Mouse (Mus musculus) retina, postnatal 1 day (tissue): Measurements from ENCODE around the gene Tead2.
"Not testable (repeated sequence)": the region's sequence is repeated elsewhere in the genome, so short reads cannot be mapped to it uniquely, and the experiment has no call there.

Source experiments
- DNase-seq: peaks from one replicate; pipeline ENCODE4 v3.0.0-alpha.2; 2012

Gene Tead2

GRCm38 (mm10) chr7:45215673-45216441 lies at the start of gene Tead2:
Gene Tead2 (plus strand): TSS chr7:45215753.
- DNase-seq, result peak; percentile 82

GRCm38 (mm10) chr7:45166950-45167401 lies 48.6 kb upstream of the Tead2 start:
- no peak for DNase-seq

- DNase-seq, result peak; percentile 64
Measured at GRCm38 (mm10) chr7:45167761-45168445, 47.6 kb upstream of the Tead2 start.

- no peak for DNase-seq
Measured at GRCm38 (mm10) chr7:45168656-45169055, 46.9 kb upstream of the Tead2 start.

- no peak for DNase-seq
Measured at GRCm38 (mm10) chr7:45169495-45169894, 46.1 kb upstream of the Tead2 start.

- DNase-seq, result no peak
Measured at GRCm38 (mm10) chr7:45172974-45173373, 42.6 kb upstream of the Tead2 start.

- not testable (repeated sequence) for DNase-seq
Measured at GRCm38 (mm10) chr7:45173772-45174171, 41.8 kb upstream of the Tead2 start.

- peak; percentile 67 for DNase-seq
Measured at GRCm38 (mm10) chr7:45174567-45175280, 40.8 kb upstream of the Tead2 start.

- no peak for DNase-seq
Measured at GRCm38 (mm10) chr7:45175398-45175797, 40.2 kb upstream of the Tead2 start.

- no peak for DNase-seq
Measured at GRCm38 (mm10) chr7:45175929-45176328, 39.6 kb upstream of the Tead2 start.

GRCm38 (mm10) chr7:45176356-45176755 lies 39.2 kb upstream of the Tead2 start:
- no peak for DNase-seq

GRCm38 (mm10) chr7:45178550-45178949 lies 37.0 kb upstream of the Tead2 start:
- no peak for DNase-seq

- no peak for DNase-seq
Measured at GRCm38 (mm10) chr7:45179469-45179868, 36.1 kb upstream of the Tead2 start, which contains the start of gene Gfy. Gene Gfy (minus strand): TSS chr7:45179569.

- peak; percentile 83 for DNase-seq
Measured at GRCm38 (mm10) chr7:45180896-45181477, 34.6 kb upstream of the Tead2 start, which contains the start of gene Pth2. Gene Pth2 (plus strand): TSS chr7:45180995.

- peak; percentile 81 for DNase-seq
Measured at GRCm38 (mm10) chr7:45181540-45181939, 34.0 kb upstream of the Tead2 start.

GRCm38 (mm10) chr7:45182199-45182601 lies 33.4 kb upstream of the Tead2 start:
- DNase-seq, result peak; percentile 95

GRCm38 (mm10) chr7:45182606-45183005 lies 32.9 kb upstream of the Tead2 start:
- DNase-seq, result no peak

GRCm38 (mm10) chr7:45183672-45184071 lies 31.9 kb upstream of the Tead2 start:
- DNase-seq, result no peak

- DNase-seq, result peak; percentile 77
Measured at GRCm38 (mm10) chr7:45185921-45186320, 29.6 kb upstream of the Tead2 start.

GRCm38 (mm10) chr7:45189600-45189999 lies 26.0 kb upstream of the Tead2 start:
- DNase-seq, result no peak

- DNase-seq, result no peak
Measured at GRCm38 (mm10) chr7:45190186-45190585, 25.4 kb upstream of the Tead2 start.

- no peak for DNase-seq
Measured at GRCm38 (mm10) chr7:45191161-45191560, 24.4 kb upstream of the Tead2 start.

GRCm38 (mm10) chr7:45191803-45192363 lies 23.7 kb upstream of the Tead2 start:
- peak; percentile 55 for DNase-seq
